Mouse (Mus musculus) limb, embryonic 10.5 days (tissue): ENCODE results near the gene Itgae. TPM values are rescaled to one million over a fixed set of nuclear protein-coding genes. Genes with fewer than 3 reads are reported as not detected.

Experiments
- DNase-seq: peaks from one replicate; pipeline ENCODE4 v3.0.0-alpha.2; 2017; ENCODE audit warnings: low spot score
- H3K27ac ChIP-seq: fragments of 300-500 bp; sonication (generic); 2 replicates; pipeline ENCODE4 v1.5.1; 2016; ENCODE audit warnings: mild to moderate bottlenecking
- H3K27me3 ChIP-seq: fragments of 300-500 bp; sonication (generic); 2 replicates; pipeline ENCODE4 v1.6.1; 2016; ENCODE audit warnings: low read depth, mild to moderate bottlenecking; ENCODE audit not compliant: poor library complexity, severe bottlenecking
- H3K36me3 ChIP-seq: fragments of 300-500 bp; sonication (generic); 2 replicates; pipeline ENCODE4 v1.6.1; 2016; ENCODE audit warnings: mild to moderate bottlenecking, moderate library complexity
- H3K4me1 ChIP-seq: fragments of 300-500 bp; sonication (generic); 2 replicates; pipeline ENCODE4 v1.6.1; 2016
- H3K4me3 ChIP-seq: fragments of 300-500 bp; sonication (generic); 2 replicates; pipeline ENCODE4 v1.5.1; 2016; ENCODE audit warnings: mild to moderate bottlenecking, moderate library complexity
- H3K9me3 ChIP-seq: fragments of 300-500 bp; sonication (generic); replicated peaks from 2 replicates; pipeline ENCODE4 v1.6.1; 2016; ENCODE audit warnings: mild to moderate bottlenecking
- WGBS: fragments of 180-500 bp; shearing (Covaris S2); methylation state at CpG from one replicate; pipeline ENCODE4 v1.1.7; 2016; 5-methylcytosine and 5-hydroxymethylcytosine counted together
- polyA plus RNA-seq: library from polyadenylated mRNA; unstranded; fragments of >200 nt; fragmentation: Nextera tagmentation; extraction: Ambion mirVana; gene quantifications from 2 replicates; pipeline ENCODE4 v1.2.1, GENCODE M21; 2016

Gene Itgae
- polyA plus RNA-seq, 1 experiment from 2014 or later = 0.58 TPM

- WGBS = 92% methylated on average over 6 of the region's 6 CpGs
- no peak overlapping the region for H3K27ac ChIP-seq
Measured at GRCm38 (mm10) chr11:73077211-73077720, 13.1 kb upstream of the Itgae start.

GRCm38 (mm10) chr11:73078615-73079014 lies 11.8 kb upstream of the Itgae start:
- no peaks in the 10 kb centered on the region for H3K9me3 ChIP-seq
- no peaks in the 10 kb centered on the region for H3K4me1 ChIP-seq
- no peak for DNase-seq
- peaks cover 94% of the 10 kb centered on the region for H3K36me3 ChIP-seq
- no peak overlapping the region for H3K4me3 ChIP-seq
- H3K27me3 ChIP-seq = no peaks in the 10 kb centered on the region
- 96% methylated on average over 8 of the region's 8 CpGs for WGBS
- no peak overlapping the region for H3K27ac ChIP-seq

More at GRCm38 (mm10) chr11:73077211-73077720, 13.1 kb upstream of the Itgae start:
- no peak for DNase-seq
- no peaks in the 10 kb centered on the region for H3K27me3 ChIP-seq
- H3K4me3 ChIP-seq = no peak overlapping the region
- H3K4me1 ChIP-seq = no peaks in the 10 kb centered on the region
- H3K36me3 ChIP-seq = peaks cover 99% of the 10 kb centered on the region
- H3K9me3 ChIP-seq = no peaks in the 10 kb centered on the region

GRCm38 (mm10) chr11:73080306-73080705 lies 10.1 kb upstream of the Itgae start:
- Histone ChIP-seq H3K4me1 (peaks cover 16% of the 10 kb centered on the region), H3K4me3 (no peak overlapping the region), H3K27ac (no peak overlapping the region), H3K36me3 (peaks cover 84% of the 10 kb centered on the region), H3K9me3 (no peaks in the 10 kb centered on the region), H3K27me3 (no peaks in the 10 kb centered on the region)
- DNase-seq = no peak
- 94% methylated on average over 3 of the region's 3 CpGs for WGBS

GRCm38 (mm10) chr11:73084303-73084702 lies 6.1 kb upstream of the Itgae start:
- H3K9me3 ChIP-seq = no peaks in the 10 kb centered on the region
- H3K27me3 ChIP-seq = no peaks in the 10 kb centered on the region
- H3K27ac ChIP-seq = peak overlapping the region; percentile 74; the same call in 1 of the 2 replicates
- peaks cover 36% of the 10 kb centered on the region for H3K4me1 ChIP-seq
- WGBS = 41% methylated on average over 6 of the region's 6 CpGs
- DNase-seq = peak; percentile 44
- no peak overlapping the region for H3K4me3 ChIP-seq
- H3K36me3 ChIP-seq = peaks cover 49% of the 10 kb centered on the region

GRCm38 (mm10) chr11:73084804-73085231 lies 5.6 kb upstream of the Itgae start:
- H3K9me3 ChIP-seq = no peaks in the 10 kb centered on the region
- H3K27ac ChIP-seq = peak overlapping the region; percentile 74
- DNase-seq = no peak
- H3K36me3 ChIP-seq = peaks cover 43% of the 10 kb centered on the region
- peaks cover 36% of the 10 kb centered on the region for H3K4me1 ChIP-seq
- no peaks in the 10 kb centered on the region for H3K27me3 ChIP-seq
- WGBS = 74% methylated on average over 10 of the region's 10 CpGs
- no peak overlapping the region for H3K4me3 ChIP-seq

- DNase-seq = no peak
- no peaks in the 10 kb centered on the region for H3K9me3 ChIP-seq
- H3K36me3 ChIP-seq = peaks cover 38% of the 10 kb centered on the region
- no peak overlapping the region for H3K4me3 ChIP-seq
- 80% methylated on average over 7 of the region's 7 CpGs for WGBS
- no peaks in the 10 kb centered on the region for H3K27me3 ChIP-seq
- H3K4me1 ChIP-seq = peaks cover 36% of the 10 kb centered on the region
- peak overlapping the region; percentile 74 for H3K27ac ChIP-seq
Measured at GRCm38 (mm10) chr11:73085391-73085790, 5.0 kb upstream of the Itgae start.

GRCm38 (mm10) chr11:73087700-73088480 lies 2.5 kb upstream of the Itgae start:
- WGBS = 77% methylated on average over 6 of the region's 6 CpGs
- H3K9me3 ChIP-seq = no peaks in the 10 kb centered on the region
- no peak overlapping the region for H3K4me3 ChIP-seq
- H3K27ac ChIP-seq = peak overlapping the region; percentile 17; the same call in 1 of the 2 replicates
- peaks cover 36% of the 10 kb centered on the region for H3K4me1 ChIP-seq
- H3K36me3 ChIP-seq = peaks cover 14% of the 10 kb centered on the region
- DNase-seq = no peak
- no peaks in the 10 kb centered on the region for H3K27me3 ChIP-seq

- no peak for DNase-seq
- 93% methylated on average over 2 of the region's 2 CpGs for WGBS
- Histone ChIP-seq H3K4me3 (no peak overlapping the region), H3K27me3 (no peaks in the 10 kb centered on the region), H3K9me3 (no peaks in the 10 kb centered on the region), H3K36me3 (peaks cover 2% of the 10 kb centered on the region; the same call in 1 of the 2 replicates), H3K27ac (no peak overlapping the region), H3K4me1 (peaks cover 15% of the 10 kb centered on the region)
Measured at GRCm38 (mm10) chr11:73090826-73091225, 443 bp downstream of the Itgae start.

- H3K9me3 ChIP-seq = no peaks in the 10 kb centered on the region
- H3K4me3 ChIP-seq = no peak overlapping the region
- 79% methylated on average over 4 of the region's 4 CpGs for WGBS
- no peaks in the 10 kb centered on the region for H3K36me3 ChIP-seq
- DNase-seq = no peak
- H3K4me1 ChIP-seq = peaks cover 12% of the 10 kb centered on the region
- no peak overlapping the region for H3K27ac ChIP-seq
- H3K27me3 ChIP-seq = no peaks in the 10 kb centered on the region
Measured at GRCm38 (mm10) chr11:73092057-73092456, 1.7 kb downstream of the Itgae start.

- H3K27ac ChIP-seq = no peak overlapping the region
- no peaks in the 10 kb centered on the region for H3K27me3 ChIP-seq
- no peaks in the 10 kb centered on the region for H3K9me3 ChIP-seq
- 86% methylated on average over 7 of the region's 7 CpGs for WGBS
- no peak for DNase-seq
- H3K36me3 ChIP-seq = no peaks in the 10 kb centered on the region
- H3K4me3 ChIP-seq = no peak overlapping the region
- H3K4me1 ChIP-seq = peaks cover 6% of the 10 kb centered on the region
Measured at GRCm38 (mm10) chr11:73092877-73093276, 2.5 kb downstream of the Itgae start.

- Histone ChIP-seq H3K4me1 (no peaks in the 10 kb centered on the region), H3K36me3 (no peaks in the 10 kb centered on the region), H3K27me3 (no peaks in the 10 kb centered on the region), H3K9me3 (no peaks in the 10 kb centered on the region), H3K4me3 (no peak overlapping the region), H3K27ac (no peak overlapping the region)
- DNase-seq = no peak
- WGBS = 80% methylated on average over 11 of the region's 11 CpGs
Measured at GRCm38 (mm10) chr11:73094231-73094995, 4.0 kb downstream of the Itgae start.

- DNase-seq = no peak
- no peak overlapping the region for H3K4me3 ChIP-seq
- no peaks in the 10 kb centered on the region for H3K9me3 ChIP-seq
- H3K4me1 ChIP-seq = no peaks in the 10 kb centered on the region
- 58% methylated on average over 5 of the region's 5 CpGs for WGBS
- H3K27me3 ChIP-seq = no peaks in the 10 kb centered on the region
- no peak overlapping the region for H3K27ac ChIP-seq
- no peaks in the 10 kb centered on the region for H3K36me3 ChIP-seq
Measured at GRCm38 (mm10) chr11:73098860-73099259, 8.5 kb downstream of the Itgae start.
